Mouse (Mus musculus) frontal cortex, postnatal 14 days (tissue): ENCODE data around the gene Cenpx.
"Not testable (repeated sequence)": the region's sequence is repeated elsewhere in the genome, so short reads cannot be mapped to it uniquely, and the experiment has no call there.

Source experiments
- DNase-seq, 2 experiments: peaks; one replicate each; pipeline ENCODE4 v3.0.0; 2022; ENCODE audit warnings: low spot score in 2 of 2

Gene Cenpx

GRCm38 (mm10) chr11:120697741-120698140, 15.8 kb downstream of the Cenpx start:
- DNase-seq, result no peak

GRCm38 (mm10) chr11:120696568-120696967, 17.0 kb downstream of the Cenpx start:
- DNase-seq, result no peak

DNA sequence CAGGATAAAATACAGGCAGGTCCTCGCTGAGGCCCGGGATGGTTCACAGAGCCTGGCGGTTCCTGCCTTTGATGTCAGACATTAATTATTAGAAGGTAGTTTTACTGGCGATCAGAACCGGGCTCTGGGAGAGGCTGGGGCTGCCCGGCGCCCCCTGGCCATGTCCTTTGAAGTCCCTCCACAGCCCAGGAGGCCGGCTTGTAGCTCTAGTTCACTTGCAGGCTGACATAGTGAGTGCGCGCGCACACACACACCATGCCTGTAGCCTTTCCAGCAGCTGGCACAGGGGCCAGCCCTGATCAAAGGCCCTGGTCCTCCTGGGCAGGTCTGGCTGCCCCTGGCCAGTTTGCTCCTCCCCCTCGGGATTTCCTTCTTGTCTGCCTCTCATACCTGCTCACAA, 17.9 kb downstream of the Cenpx start:
- DNase-seq, result no peak

DNA sequence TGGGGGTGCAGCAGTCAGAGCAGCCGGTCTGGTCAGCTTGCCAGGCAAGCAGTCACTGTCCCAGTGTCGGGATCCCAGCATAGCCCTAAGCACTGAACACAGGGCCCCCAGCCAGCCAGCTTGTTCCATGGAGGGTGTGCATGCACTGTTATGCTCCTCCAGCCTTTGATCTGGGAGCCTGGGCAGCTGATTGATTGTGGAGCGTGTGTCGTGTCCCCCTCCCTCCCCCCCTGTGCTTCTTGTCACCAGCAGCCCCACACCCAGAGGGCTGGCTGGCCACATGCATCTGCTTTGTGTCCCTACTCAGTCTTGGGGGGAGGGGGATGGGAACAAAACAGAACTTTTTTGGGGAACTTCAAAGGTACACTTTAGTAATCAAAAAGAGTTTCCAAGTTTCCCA, 18.4 kb downstream of the Cenpx start:
- no peak for DNase-seq

DNA sequence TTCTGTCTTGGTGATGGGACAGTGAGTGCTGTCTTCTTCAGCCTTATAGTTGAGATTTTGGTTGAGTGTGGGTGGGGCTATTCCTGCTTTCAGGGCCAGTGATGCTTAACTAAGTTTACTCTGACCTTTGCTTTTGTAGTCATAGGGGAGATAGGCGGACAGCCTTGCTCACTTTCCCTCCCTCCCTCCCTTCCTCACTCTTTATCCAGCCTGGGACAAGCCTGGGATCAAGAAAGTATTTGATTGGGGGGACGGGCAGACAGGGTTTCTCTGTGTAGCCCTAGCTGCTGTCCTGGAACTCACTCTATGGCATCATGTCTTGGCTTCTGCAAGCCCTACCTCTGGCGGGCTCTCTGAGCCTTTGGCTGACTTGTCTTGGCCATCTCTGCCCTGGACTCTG, 20.1 kb downstream of the Cenpx start:
- DNase-seq, result no peak

GRCm38 (mm10) chr11:120692471-120693011, 21.0 kb downstream of the Cenpx start:
- no peak for DNase-seq

DNA sequence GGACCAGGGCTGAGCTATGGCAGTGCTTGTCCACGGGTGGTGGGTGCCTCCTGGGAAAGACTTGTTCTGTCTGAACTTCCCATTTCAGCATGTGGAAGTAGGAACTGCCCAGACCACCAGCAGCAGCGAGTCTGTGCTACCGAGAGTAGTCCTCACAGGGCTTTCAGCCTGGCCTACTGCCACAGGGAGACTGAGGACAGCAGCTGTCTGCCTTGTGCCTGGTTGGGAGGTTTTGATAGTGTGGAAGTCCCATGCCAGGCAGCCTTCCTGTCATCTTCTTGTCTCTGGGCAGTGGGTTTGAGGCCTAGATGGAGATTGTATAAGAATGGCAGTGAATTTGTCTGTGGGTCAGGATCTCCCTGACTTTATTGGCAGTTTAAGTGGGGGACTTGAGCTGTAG, 24.2 kb downstream of the Cenpx start:
- DNase-seq, result no peak

DNA sequence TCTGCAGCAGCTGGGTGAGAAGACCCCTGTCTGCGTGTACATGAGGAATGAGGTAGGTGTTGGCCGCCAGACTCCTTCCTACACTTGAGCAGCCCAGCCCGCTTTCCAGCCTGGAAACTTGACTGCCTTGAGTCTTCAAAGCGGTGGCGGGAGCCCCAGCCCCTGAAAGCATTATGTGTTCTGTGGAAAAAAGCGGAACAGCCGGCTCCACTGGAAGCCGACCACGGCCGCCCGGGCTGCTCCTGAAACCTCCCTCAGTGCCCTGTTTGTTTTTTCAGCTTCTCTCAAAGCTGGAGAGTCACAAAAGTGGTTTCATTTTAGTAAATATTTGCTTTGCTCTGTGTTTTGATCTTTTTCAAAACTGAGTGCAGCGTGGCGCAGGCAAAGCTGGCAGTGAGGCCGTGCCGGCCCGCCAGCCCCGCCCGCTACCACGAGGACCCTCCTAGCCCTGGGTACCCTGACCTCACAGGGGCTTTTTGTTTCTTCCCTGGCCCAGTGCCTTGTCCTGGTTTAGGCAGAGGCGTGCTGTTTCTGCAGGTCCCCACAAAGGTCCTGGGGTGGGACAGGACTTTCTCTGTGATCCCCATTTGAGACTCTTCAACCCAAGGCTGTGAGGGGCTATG, 26.8 kb downstream of the Cenpx start:
- DNase-seq, result no peak

- no peak for DNase-seq
These were observed 28.9 kb downstream of the Cenpx start for GRCm38 (mm10) chr11:120684660-120685059.

- DNase-seq, result no peak
These were observed 29.5 kb downstream of the Cenpx start for GRCm38 (mm10) chr11:120684086-120684485.

DNA sequence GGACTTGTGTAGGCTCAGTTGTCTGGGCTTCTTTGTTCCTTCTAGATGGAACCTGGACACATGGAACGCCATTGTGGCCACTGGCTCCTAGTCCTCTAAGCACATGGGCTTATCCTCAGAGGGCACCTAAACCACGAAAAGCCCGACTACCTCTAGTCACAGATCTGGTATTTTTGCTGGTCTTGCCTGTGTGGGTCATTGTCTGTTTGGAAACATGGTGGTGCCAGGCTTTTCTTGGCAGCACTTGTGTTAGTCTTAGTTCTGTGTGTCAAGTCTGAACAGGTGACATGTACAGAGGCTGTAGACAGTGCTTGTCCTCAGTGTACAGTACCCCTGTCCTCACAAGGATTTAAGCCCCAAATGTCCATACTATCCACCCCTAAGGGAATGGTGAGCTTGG, 30.0 kb downstream of the Cenpx start:
- DNase-seq, result no peak

- DNase-seq, result no peak
These were observed 30.9 kb downstream of the Cenpx start for GRCm38 (mm10) chr11:120682683-120683082.

- DNase-seq, result no peak
These were observed 33.6 kb downstream of the Cenpx start for GRCm38 (mm10) chr11:120679909-120680308.

GRCm38 (mm10) chr11:120676951-120677350, 36.6 kb downstream of the Cenpx start:
- DNase-seq, result no peak

DNA sequence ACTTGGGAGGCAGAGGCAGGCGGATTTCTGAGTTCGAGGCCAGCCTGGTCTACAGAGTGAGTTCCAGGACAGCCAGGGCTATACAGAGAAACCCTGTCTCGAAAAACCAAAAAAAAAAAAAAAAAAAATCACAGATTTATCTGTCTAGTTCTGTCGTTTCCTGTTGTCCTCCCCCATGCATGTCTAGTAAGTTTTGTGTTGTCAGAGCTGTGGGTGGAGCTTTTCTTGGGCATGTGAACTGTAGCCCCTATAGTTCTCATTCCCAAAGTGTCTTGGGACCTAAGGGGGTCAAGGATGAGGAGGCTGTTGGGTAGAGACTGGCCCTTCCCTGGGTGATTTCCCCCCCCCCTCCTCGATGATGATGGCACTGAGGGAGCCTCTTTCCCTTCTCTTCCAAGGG, 37.7 kb downstream of the Cenpx start:
- DNase-seq, result not testable (repeated sequence)

GRCm38 (mm10) chr11:120673594-120674122, 39.9 kb downstream of the Cenpx start:
- no peak for DNase-seq

DNA sequence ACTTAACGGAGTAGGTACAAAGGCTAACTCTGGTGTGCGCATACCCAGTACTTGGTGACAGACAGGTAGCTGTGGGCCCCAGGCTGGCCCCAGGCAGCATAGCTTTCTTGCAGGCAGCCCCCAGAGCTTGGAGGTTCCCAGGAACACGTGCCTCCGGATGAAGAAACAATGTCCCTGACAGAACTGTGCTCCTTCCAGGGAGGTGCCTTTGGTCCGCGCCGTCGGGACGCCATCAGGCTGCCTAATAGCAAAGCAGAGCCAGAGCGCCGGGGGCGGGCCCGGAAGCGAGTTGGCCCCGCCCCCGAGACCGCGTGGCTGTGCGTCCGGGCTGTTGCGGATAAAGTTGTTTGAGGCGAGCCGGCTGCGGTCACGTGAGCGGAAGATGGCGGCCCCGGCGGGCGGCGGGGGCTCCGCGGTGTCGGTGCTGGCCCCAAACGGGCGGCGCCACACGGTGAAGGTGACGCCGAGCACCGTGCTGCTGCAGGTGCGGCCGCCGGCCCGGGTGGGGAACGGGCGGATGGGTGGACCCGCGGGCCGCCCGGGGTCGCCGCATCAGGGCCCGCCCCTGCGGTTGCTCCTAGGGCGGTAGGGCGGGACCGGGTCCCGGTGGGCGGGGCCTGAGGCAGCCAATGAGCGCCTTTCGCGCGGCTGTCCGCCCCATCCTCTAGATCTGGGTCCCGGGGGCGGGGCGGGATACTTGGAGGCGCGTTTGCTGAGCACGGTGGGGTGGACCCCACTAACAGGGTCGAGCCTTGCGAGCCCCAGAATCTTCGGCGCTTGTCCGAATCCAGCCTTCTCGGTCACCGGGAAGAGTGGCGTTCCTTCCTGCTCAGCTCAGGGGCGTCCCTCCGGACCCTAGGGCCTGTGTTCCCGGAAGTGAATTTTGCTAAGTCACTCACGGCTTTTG, 40.6 kb downstream of the Cenpx start, which contains the start of gene Aspscr1:
Gene Aspscr1, plus strand, starts transcription at position 287 of the 907 bp plus-strand sequence.
- DNase-seq, result peak; percentile 85 to 92

- DNase-seq, result no peak
These were observed 46.9 kb downstream of the Cenpx start for GRCm38 (mm10) chr11:120666617-120667016.

DNA sequence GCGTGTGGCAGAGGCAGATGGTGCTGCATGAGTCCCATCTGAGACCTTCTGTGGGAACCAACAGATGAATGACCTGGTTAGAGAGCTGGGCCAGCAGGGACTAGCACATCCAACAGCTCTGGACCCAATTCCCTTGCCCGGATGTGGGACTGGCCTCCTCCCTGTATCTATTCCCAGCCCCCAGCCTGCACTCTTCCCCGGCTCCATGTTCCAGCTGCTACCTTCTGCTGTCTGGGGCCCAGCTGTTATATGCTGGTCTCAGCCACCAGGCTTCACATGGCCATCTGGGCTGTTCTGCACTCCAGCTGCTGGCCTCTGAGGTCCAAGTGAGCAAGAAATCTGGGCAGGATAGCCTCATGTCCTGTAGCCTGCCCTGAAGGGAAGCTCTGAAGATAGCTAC, 48.1 kb downstream of the Cenpx start:
- DNase-seq, result no peak

- no peak for DNase-seq
These were observed 49.8 kb downstream of the Cenpx start for GRCm38 (mm10) chr11:120663714-120664113.

DNA sequence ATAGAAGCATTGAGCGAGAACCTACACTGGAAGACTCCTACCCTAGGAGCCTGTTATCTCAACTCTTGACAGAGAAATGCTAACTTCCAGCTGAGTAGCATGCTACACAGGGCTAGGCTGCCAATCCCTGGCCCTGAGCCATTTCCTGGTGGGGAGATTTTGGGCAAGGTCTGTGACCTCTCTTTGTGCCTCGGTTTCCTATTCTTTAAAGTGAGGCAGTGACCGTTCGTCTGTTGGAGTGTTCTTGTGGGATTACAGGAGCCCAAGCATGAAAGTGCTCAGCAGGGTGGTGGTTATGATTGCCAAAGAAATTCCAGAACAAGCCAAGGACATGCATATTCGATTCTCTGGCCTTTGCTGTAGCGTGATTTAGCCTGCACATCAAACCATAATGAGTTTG, 50.8 kb downstream of the Cenpx start:
- DNase-seq, result no peak

DNA sequence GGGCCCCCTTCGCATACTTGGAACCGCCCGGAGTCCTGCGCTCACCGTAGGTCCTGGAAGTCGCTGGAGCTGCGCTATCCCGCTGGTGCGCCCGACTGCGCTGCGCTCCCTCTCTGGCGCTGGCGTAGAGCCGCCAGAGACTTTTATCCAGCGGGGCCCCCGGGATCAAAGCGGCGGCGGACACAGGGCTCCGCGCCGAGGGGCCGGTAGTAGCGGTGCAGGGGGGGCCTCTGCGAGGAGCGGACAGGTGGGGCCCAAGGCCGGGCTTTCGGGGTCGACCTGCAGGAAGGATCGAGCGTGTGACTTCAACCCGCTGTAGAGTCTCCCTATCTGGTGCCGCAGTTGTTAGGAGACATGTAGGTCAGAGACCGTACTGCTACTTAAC, 52.5 kb downstream of the Cenpx start, which contains the start of gene Notum:
Gene Notum, minus strand, starts transcription at position 100 of the 385 bp plus-strand sequence.
- DNase-seq, result no peak
